In genomic region chr4:133049071-133049920, GRCm38 (mm10) we compare ENCODE assay signal across 8 mouse cellular contexts. TPM values are rescaled to one million over a fixed set of nuclear protein-coding genes. Genes with fewer than 3 reads are reported as not detected.
DNase-seq lines count a peak whose midpoint lies in the region; ATAC-seq and TF ChIP-seq lines count a peak whose summit lies in the region.

No protein-coding gene starts in this region.

- no peak overlapping the region for H3K4me3 ChIP-seq in left cerebral cortex, adult 2 months
- 0 out of 2 replicates have a peak overlapping the region, but pooled peaks have one; percentile 8 for H3K4me3 ChIP-seq in heart, embryonic 12.5 days
- H3K4me3 ChIP-seq in midbrain, embryonic 12.5 days: no peak overlapping the region
- no peak overlapping the region for H3K4me3 ChIP-seq in thymus, adult 2 months (ENCODE audit: control insufficient read depth, insufficient read depth, low read length)

- H3K9me3 ChIP-seq in heart, embryonic 12.5 days (replicated peaks): 0 out of 2 replicates have a peak, but pooled peaks cover 3% of the 10 kb centered on the region
- H3K9me3 ChIP-seq in midbrain, embryonic 12.5 days: no peaks in the 10 kb centered on the region

- DNase-seq in left cerebral cortex, adult 2 months (ENCODE audit: extremely low spot score in 1 of 2, low spot score in 2 of 2): no peak
- no peak for DNase-seq in left cerebral cortex, adult 8-10 months (ENCODE audit: low spot score in 2 of 2)
- peak; percentile 77 for DNase-seq in cerebellum, adult 9-11 months
- no peak for DNase-seq in thymus, adult 2 months
- no peak for DNase-seq in c-Kit-positive CD71-positive TER-119-positive erythroid progenitor cells, embryonic 14.5 days (ENCODE audit: low spot score)

- no peak for TF ChIP-seq POLR2A in thymus, adult 2 months (IDR thresholded peaks at IDR 0.05; ENCODE audit: control insufficient read depth, extremely low read depth, insufficient read depth, low read length, poor library complexity)

- H3K27ac ChIP-seq in left cerebral cortex, adult 2 months: peak overlapping the region; percentile 88
- H3K27ac ChIP-seq in heart, embryonic 12.5 days (ENCODE audit: poor library complexity, severe bottlenecking): peak overlapping the region; percentile 88
- H3K27ac ChIP-seq in midbrain, embryonic 12.5 days (replicated peaks): peak overlapping the region; percentile 89; the same call in 1 of the 2 replicates
- no peak overlapping the region for H3K27ac ChIP-seq in thymus, adult 2 months (ENCODE audit: control insufficient read depth, insufficient read depth, low read length)

- H3K36me3 ChIP-seq in heart, embryonic 12.5 days: peaks cover 4% of the 10 kb centered on the region; the same call in 1 of the 2 replicates
- H3K36me3 ChIP-seq in midbrain, embryonic 12.5 days: no peaks in the 10 kb centered on the region
- H3K36me3 ChIP-seq in thymus, adult 2 months (ENCODE audit: control insufficient read depth, insufficient read depth, low read length): no peaks in the 10 kb centered on the region

- peak; percentile 9; the same call in 1 of the 2 replicates for ATAC-seq in heart, embryonic 12.5 days (ENCODE audit: insufficient number of reproducible peaks, low FRiP score)
- no peak for ATAC-seq in midbrain, embryonic 12.5 days (ENCODE audit: low FRiP score, low read depth)
- ATAC-seq in megakaryocyte, adult 5-6 weeks (ENCODE audit: poor library complexity, severe bottlenecking): no peak

- 45% methylated on average over 19 of the region's 19 CpGs for WGBS in heart, embryonic 12.5 days
- WGBS in midbrain, embryonic 12.5 days: 62% methylated on average over 19 of the region's 19 CpGs
- WGBS in thymus, adult 2 months: 76% methylated on average over 19 of the region's 19 CpGs

- intact Hi-C loops in left cerebral cortex, adult 2 months (cut with DNase I): no loop called here

- TF ChIP-seq CTCF in left cerebral cortex, adult 2 months (IDR thresholded peaks at IDR 0.05): no peak
- TF ChIP-seq CTCF in thymus, adult 2 months (IDR thresholded peaks at IDR 0.05; ENCODE audit: borderline replicate concordance, control insufficient read depth, extremely low read depth, insufficient read depth, low read length, poor library complexity): no peak

- H3K4me2 ChIP-seq in heart, embryonic 12.5 days: peak overlapping the region; percentile 53
- H3K4me2 ChIP-seq in midbrain, embryonic 12.5 days (replicated peaks): no peak overlapping the region

- peaks cover 100% of the 10 kb centered on the region for H3K4me1 ChIP-seq in heart, embryonic 12.5 days (replicated peaks)
- H3K4me1 ChIP-seq in midbrain, embryonic 12.5 days: peaks cover 89% of the 10 kb centered on the region
- H3K4me1 ChIP-seq in thymus, adult 2 months (replicated peaks; ENCODE audit: control insufficient read depth, insufficient read depth, low read length): peaks cover 35% of the 10 kb centered on the region

- H3K9ac ChIP-seq in heart, embryonic 12.5 days: peak overlapping the region; percentile 35
- peak overlapping the region; percentile 39; the same call in 1 of the 2 replicates for H3K9ac ChIP-seq in midbrain, embryonic 12.5 days (replicated peaks)

- H3K27me3 ChIP-seq in heart, embryonic 12.5 days (replicated peaks): no peaks in the 10 kb centered on the region
- H3K27me3 ChIP-seq in midbrain, embryonic 12.5 days: peaks cover 20% of the 10 kb centered on the region
- no peaks in the 10 kb centered on the region for H3K27me3 ChIP-seq in thymus, adult 2 months (ENCODE audit: control insufficient read depth, insufficient read depth, low read length)

RNA-seq across cellular contexts. Expression of gene Ahdc1, which starts 38.2 kb away (rescaled TPM):
- total RNA-seq in left cerebral cortex, adult 2 months (2021): 100 to 1,000 TPM; 108 to 132 TPM
- total RNA-seq in left cerebral cortex, adult 8-10 months (2022): 100 to 1,000 TPM in 2 of 4 experiments, 10 to 100 TPM in 2; 95.7 to 104 (median 99.7) TPM
- polyA plus RNA-seq in heart, embryonic 12.5 days (2016; fragmentation: Nextera tagmentation; extraction: Ambion mirVana): 11.6 and 11.7 TPM in 2 replicates
- 8.9 and 9.1 TPM in 2 replicates for polyA plus RNA-seq in midbrain, embryonic 12.5 days (2016; fragmentation: Nextera tagmentation; extraction: Ambion mirVana)
- 3.0 and 4.4 TPM in 2 replicates for total RNA-seq in megakaryocyte, adult 5-6 weeks (2015)
- 0.77 and 3.6 TPM in 2 replicates for total RNA-seq in megakaryocyte, adult 5-6 weeks (2017)
- 59.8 and 78.9 TPM in 2 replicates for polyA plus RNA-seq in thymus, adult 2 months (2012; rRNA removed)

Comparison
In these comparisons a context has a peak if more than half of its experiments do, and no peak if none do; other contexts are left out.
1. RNA of gene Ahdc1, which starts 38.2 kb away (total RNA-seq): 108 to 132 TPM in left cerebral cortex, adult 2 months and 95.7 to 104 TPM in left cerebral cortex, adult 8-10 months; 0.77 to 4.4 TPM in megakaryocyte, adult 5-6 weeks; every median in the first group is over 10 times any median in the second.